Mouse (Mus musculus) CH12.LX (cell line): ENCODE data around the gene Smpd1.

Experiments
- BHLHE40 ChIP-seq: IDR thresholded peaks from 2 replicates; pipeline ENCODE4 v1.6.1; 2011; ENCODE audit warnings: mild to moderate bottlenecking, low read depth, low read length, improper control_type of control experiment
- CTCF ChIP-seq, 2 experiments: IDR thresholded peaks in 1 of 2; conservative IDR thresholded peaks in 1 of 2; 2 replicates each; pipeline ENCODE4 v1.5.1; 2011 to 2012; ENCODE audit warnings: low read depth in 2 of 2, low read length in 2 of 2, improper control_type of control experiment in 1 of 2, inconsistent platforms in 1 of 2, mild to moderate bottlenecking in 1 of 2, moderate library complexity in 1 of 2
- EP300 ChIP-seq: IDR thresholded peaks from 2 replicates; pipeline ENCODE4 v1.6.1; 2011; ENCODE audit warnings: low read length, improper control_type of control experiment
- ETS1 ChIP-seq: conservative IDR thresholded peaks from 2 replicates; pipeline ENCODE4 v1.6.1; 2012; ENCODE audit warnings: low read depth, mild to moderate bottlenecking, inconsistent platforms, low read length, improper control_type of control experiment, moderate library complexity
- KAT2A ChIP-seq: IDR thresholded peaks from 2 replicates; pipeline ENCODE4 v1.6.1; 2012; ENCODE audit warnings: low read length, improper control_type of control experiment, inconsistent platforms; ENCODE audit not compliant: insufficient replicate concordance
- MAFK ChIP-seq: IDR thresholded peaks from 2 replicates; pipeline ENCODE4 v1.6.1; 2011; ENCODE audit warnings: low read length, improper control_type of control experiment; ENCODE audit not compliant: insufficient replicate concordance
- POLR2A ChIP-seq: IDR thresholded peaks from 2 replicates; pipeline ENCODE4 v1.6.1; 2011; ENCODE audit warnings: low read depth, mild to moderate bottlenecking, improper control_type of control experiment, low read length
- POLR2AphosphoS2 ChIP-seq: IDR thresholded peaks from 2 replicates; pipeline ENCODE4 v1.6.1; 2011; ENCODE audit warnings: low read depth, low read length, improper control_type of control experiment
- RCOR1 ChIP-seq: conservative IDR thresholded peaks from 2 replicates; pipeline ENCODE4 v1.6.1; 2012; ENCODE audit warnings: low read depth, mild to moderate bottlenecking, inconsistent platforms, low read length, improper control_type of control experiment
- SIN3A ChIP-seq: IDR thresholded peaks from 2 replicates; pipeline ENCODE4 v1.6.1; 2012; ENCODE audit warnings: low read length, improper control_type of control experiment, inconsistent platforms
- TCF12 ChIP-seq: IDR thresholded peaks from 2 replicates; pipeline ENCODE4 v1.6.1; 2014; ENCODE audit warnings: low read depth, mild to moderate bottlenecking, inconsistent platforms, low read length, improper control_type of control experiment
- UBTF ChIP-seq: IDR thresholded peaks from 2 replicates; pipeline ENCODE4 v1.6.1; 2012; ENCODE audit warnings: low read depth, mild to moderate bottlenecking, inconsistent platforms, low read length, improper control_type of control experiment, moderate library complexity
- ZMIZ1 ChIP-seq: IDR thresholded peaks from 2 replicates; pipeline ENCODE4 v1.6.1; 2012; ENCODE audit warnings: low read depth, mild to moderate bottlenecking, inconsistent platforms, low read length, improper control_type of control experiment
- ZNF384 ChIP-seq: IDR thresholded peaks from 2 replicates; pipeline ENCODE4 v1.6.1; 2012; ENCODE audit warnings: low read depth, low read length, improper control_type of control experiment, inconsistent platforms

DNA sequence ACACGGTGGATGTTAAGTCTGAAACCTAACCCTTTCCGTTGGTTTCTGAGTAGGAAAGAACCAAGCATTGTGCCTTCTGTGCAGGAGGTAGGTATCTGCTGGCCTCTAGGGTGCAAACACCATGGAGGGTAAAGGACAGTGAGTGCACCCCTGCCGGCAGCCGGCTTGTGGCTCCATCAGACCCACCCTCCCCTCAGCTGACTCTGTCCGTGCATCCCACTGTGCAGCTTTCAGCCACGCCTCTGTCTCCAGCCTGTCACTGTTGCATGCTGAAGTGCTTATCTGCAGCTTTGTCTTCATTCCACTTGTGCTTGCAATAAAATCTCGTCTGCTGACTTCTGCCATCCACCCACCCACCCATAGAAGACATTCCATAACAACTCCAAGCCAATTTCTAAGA, 35.9 kb downstream of the Smpd1 start:
- TF ChIP-seq UBTF (no peak), SIN3A (no peak), CTCF (conservative IDR thresholded peaks at IDR 0.05 in 1 of 2, IDR thresholded peaks at IDR 0.05 in 1 of 2; ENCODE audit: low read depth in 2 of 2, low read length in 2 of 2) (no peak), POLR2A (no peak), KAT2A (no peak), ETS1 (no peak), POLR2AphosphoS2 (no peak), RCOR1 (no peak), ZNF384 (no peak), ZMIZ1 (no peak), EP300 (no peak), MAFK (no peak), TCF12 (no peak), BHLHE40 (no peak)
